Mouse (Mus musculus) naive thymus-derived CD4-positive, alpha-beta T cell, adult 2 months (primary cell): ENCODE results near the gene Slco4c1.

Experiments used
- DNase-seq: peaks from one replicate; pipeline ENCODE4 v3.0.0-alpha.2; 2011; ENCODE audit warnings: low read depth

Slco4c1 gene

DNA sequence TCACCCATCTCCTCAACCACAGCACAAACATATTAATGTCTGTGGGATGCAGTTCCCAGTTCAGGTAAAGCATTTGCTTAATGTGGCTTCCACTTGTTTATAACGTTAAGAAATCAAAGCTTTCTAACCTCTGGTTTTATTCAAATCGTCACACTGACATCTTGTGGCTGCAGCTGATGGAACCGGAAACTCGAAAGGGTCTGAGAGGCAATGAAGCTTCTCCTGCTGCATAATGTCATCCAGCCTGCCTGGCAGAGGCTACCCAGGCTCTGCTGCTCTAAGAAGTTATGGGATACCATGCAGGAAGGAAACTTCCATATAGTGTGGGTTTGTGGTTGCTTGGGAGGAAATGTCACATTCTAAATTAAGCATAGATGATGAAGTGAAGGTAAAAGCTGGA is 103.7 kb downstream of the Slco4c1 start:
- no peak for DNase-seq

DNA sequence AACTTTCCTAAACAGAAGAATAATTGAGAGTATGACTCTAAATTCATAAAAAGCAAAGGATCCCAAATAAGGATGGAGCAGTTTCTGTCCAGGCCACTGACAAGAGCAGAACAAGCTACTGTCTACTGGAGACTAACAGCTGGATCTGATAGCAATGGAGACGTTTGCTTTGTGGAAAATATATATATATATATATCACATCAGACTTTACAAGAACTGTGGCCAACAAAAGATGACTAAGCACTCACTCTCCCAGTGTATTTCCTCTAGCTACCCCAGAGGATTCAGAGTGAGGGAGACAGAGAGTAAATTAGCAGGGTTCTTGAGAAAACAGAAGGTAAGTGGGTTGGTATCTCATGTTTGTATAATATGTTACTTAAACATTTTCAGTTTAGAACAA is 105.4 kb downstream of the Slco4c1 start:
- DNase-seq: no peak
